9 mouse cellular contexts compared by ENCODE assay signal in genomic region chr9:108401186-108401960, GRCm38 (mm10). TPM values are rescaled to one million over a fixed set of nuclear protein-coding genes. Genes with fewer than 3 reads are reported as not detected.
DNase-seq lines count a peak whose midpoint lies in the region; ATAC-seq and TF ChIP-seq lines count a peak whose summit lies in the region.
"Had no signal": no experiment of that assay in that cellular context is flagged by ENCODE, and none has a peak within 500 bp of the region (broad histone marks: within the 10 kb centered on the region; RNA-seq: fewer than 3 reads in every experiment).

No protein-coding gene starts in this region.

- TF ChIP-seq CTCF in brain, embryonic 14.5 days (IDR thresholded peaks at IDR 0.05; ENCODE audit: borderline replicate concordance, extremely low read depth, insufficient read depth, insufficient read length): no peak
- no peak for TF ChIP-seq CTCF in gastrocnemius, adult 2 months (IDR thresholded peaks at IDR 0.05)

- no peak for TF ChIP-seq POLR2A in brain, embryonic 14.5 days (IDR thresholded peaks at IDR 0.05; ENCODE audit: borderline replicate concordance, extremely low read depth, insufficient read depth, insufficient read length, poor library complexity, severe bottlenecking)

- H3K36me3 ChIP-seq in hindbrain, embryonic 14.5 days (replicated peaks; ENCODE audit: control insufficient read depth, insufficient read depth): no peaks in the 10 kb centered on the region
- H3K36me3 ChIP-seq in hindbrain, embryonic 12.5 days: no peaks in the 10 kb centered on the region
- H3K36me3 ChIP-seq: liver, embryonic 13.5 days had no signal

- ATAC-seq in hindbrain, embryonic 14.5 days (ENCODE audit: low FRiP score): no peak
- ATAC-seq in hindbrain, embryonic 12.5 days (ENCODE audit: low FRiP score): no peak

- peaks cover 9% of the 10 kb centered on the region; the same call in 1 of the 2 replicates for H3K4me1 ChIP-seq in hindbrain, embryonic 14.5 days (replicated peaks; ENCODE audit: control insufficient read depth, insufficient read depth, low read length)
- peaks cover 4% of the 10 kb centered on the region; the same call in 1 of the 2 replicates for H3K4me1 ChIP-seq in hindbrain, embryonic 12.5 days

- DNase-seq in hindbrain, embryonic 14.5 days (ENCODE audit: low spot score): peak; percentile 50
- peak; percentile 65 for DNase-seq in brain, embryonic 14.5 days (ENCODE audit: low read depth)
- DNase-seq in gastrocnemius, adult 2 months: peak; percentile 84
- DNase-seq in layer of hippocampus, adult 9-11 months: peak; percentile 85
- DNase-seq in right cerebral cortex, postnatal 14 days: peak; percentile 67
- DNase-seq in c-Kit-positive CD71-positive TER-119-positive erythroid progenitor cells, embryonic 14.5 days (ENCODE audit: low spot score): no peak
- DNase-seq in urinary bladder, postnatal 25 days (ENCODE audit: low spot score): no peak
- DNase-seq: liver, embryonic 13.5 days had no signal

- no peak overlapping the region for H3K4me2 ChIP-seq in hindbrain, embryonic 14.5 days (replicated peaks)
- H3K4me2 ChIP-seq in hindbrain, embryonic 12.5 days (replicated peaks): no peak overlapping the region
- H3K4me2 ChIP-seq: liver, embryonic 13.5 days had no signal

- intact Hi-C loops in gastrocnemius, adult 2 months (cut with DNase I): no loop called here

- no peaks in the 10 kb centered on the region for H3K27me3 ChIP-seq in hindbrain, embryonic 14.5 days (ENCODE audit: control insufficient read depth, insufficient read depth, low read length)
- H3K27me3 ChIP-seq in hindbrain, embryonic 12.5 days: no peaks in the 10 kb centered on the region
- H3K27me3 ChIP-seq: liver, embryonic 13.5 days had no signal

- H3K9ac ChIP-seq in hindbrain, embryonic 14.5 days: no peak overlapping the region
- H3K9ac ChIP-seq in hindbrain, embryonic 12.5 days: no peak overlapping the region
- H3K9ac ChIP-seq: liver, embryonic 13.5 days had no signal

- H3K9me3 ChIP-seq in hindbrain, embryonic 14.5 days (ENCODE audit: control insufficient read depth, low read length): no peaks in the 10 kb centered on the region
- H3K9me3 ChIP-seq in hindbrain, embryonic 12.5 days (replicated peaks): no peaks in the 10 kb centered on the region
- H3K9me3 ChIP-seq: liver, embryonic 13.5 days had no signal

- H3K27ac ChIP-seq in hindbrain, embryonic 14.5 days: peak overlapping the region; percentile 57
- H3K27ac ChIP-seq in hindbrain, embryonic 12.5 days: no peak overlapping the region
- peak overlapping the region; percentile 85 for H3K27ac ChIP-seq in gastrocnemius, adult 2 months
- H3K27ac ChIP-seq: liver, embryonic 13.5 days had no signal

- no peak overlapping the region for H3K4me3 ChIP-seq in hindbrain, embryonic 14.5 days (replicated peaks; ENCODE audit: low read length)
- no peak overlapping the region for H3K4me3 ChIP-seq in hindbrain, embryonic 12.5 days
- H3K4me3 ChIP-seq in gastrocnemius, adult 2 months: no peak overlapping the region
- H3K4me3 ChIP-seq: liver, embryonic 13.5 days had no signal

- 31% methylated on average over 7 of the region's 7 CpGs for WGBS in hindbrain, embryonic 14.5 days
- 49% methylated on average over 7 of the region's 7 CpGs for WGBS in hindbrain, embryonic 12.5 days

RNA-seq across cellular contexts. Expression of gene 1700102P08Rik, which starts 8.8 kb away (rescaled TPM):
- 1.7 and 2.2 TPM in 2 replicates for polyA plus RNA-seq in hindbrain, embryonic 14.5 days (2014; fragmentation: Nextera tagmentation; extraction: Ambion mirVana)
- polyA plus RNA-seq in hindbrain, embryonic 12.5 days (2016; fragmentation: Nextera tagmentation; extraction: Ambion mirVana): 1.7 and 2.5 TPM in 2 replicates
- 2.3 and 3.2 TPM in 2 replicates for polyA plus RNA-seq in brain, embryonic 14.5 days (2012; rRNA removed)
- total RNA-seq in gastrocnemius, adult 2 months (2021): 1 to 10 TPM in 1 of 2 experiments, under 1 TPM in 1; 0.92 to 1.5 TPM

RNA-seq across cellular contexts. Expression of gene Ccdc36, which starts 26.9 kb away (rescaled TPM):
- 1.6 TPM in 2 replicates for polyA plus RNA-seq in hindbrain, embryonic 14.5 days (2014; fragmentation: Nextera tagmentation; extraction: Ambion mirVana)
- 1.2 and 1.3 TPM in 2 replicates for polyA plus RNA-seq in hindbrain, embryonic 12.5 days (2016; fragmentation: Nextera tagmentation; extraction: Ambion mirVana)
- polyA plus RNA-seq in brain, embryonic 14.5 days (2012; rRNA removed): 1.4 and 1.5 TPM in 2 replicates
- total RNA-seq in gastrocnemius, adult 2 months (2021): not detected

RNA-seq across cellular contexts. Expression of gene BC048562, which starts 34.9 kb away (rescaled TPM):
- polyA plus RNA-seq in hindbrain, embryonic 14.5 days (2014; fragmentation: Nextera tagmentation; extraction: Ambion mirVana): not detected in 2 replicates
- polyA plus RNA-seq in hindbrain, embryonic 12.5 days (2016; fragmentation: Nextera tagmentation; extraction: Ambion mirVana): not detected in 2 replicates
- polyA plus RNA-seq in brain, embryonic 14.5 days (2012; rRNA removed): not detected in 2 replicates
- not detected for total RNA-seq in gastrocnemius, adult 2 months (2021)
- polyA plus RNA-seq: liver, embryonic 13.5 days had no signal

RNA-seq across cellular contexts. Expression of gene Usp4, which starts 53.7 kb away (rescaled TPM):
- polyA plus RNA-seq in hindbrain, embryonic 14.5 days (2014; fragmentation: Nextera tagmentation; extraction: Ambion mirVana): 127 TPM in 2 replicates
- polyA plus RNA-seq in hindbrain, embryonic 12.5 days (2016; fragmentation: Nextera tagmentation; extraction: Ambion mirVana): 133 and 137 TPM in 2 replicates
- 113 and 152 TPM in 2 replicates for polyA plus RNA-seq in brain, embryonic 14.5 days (2012; rRNA removed)
- 10 to 100 TPM; 68.7 to 74.6 TPM for total RNA-seq in gastrocnemius, adult 2 months (2021)

RNA-seq across cellular contexts. Expression of gene Ccdc71, which starts 59.0 kb away (rescaled TPM):
- polyA plus RNA-seq in hindbrain, embryonic 14.5 days (2014; fragmentation: Nextera tagmentation; extraction: Ambion mirVana): 44.9 and 51.4 TPM in 2 replicates
- 47.2 and 49.7 TPM in 2 replicates for polyA plus RNA-seq in hindbrain, embryonic 12.5 days (2016; fragmentation: Nextera tagmentation; extraction: Ambion mirVana)
- 37.6 and 38.8 TPM in 2 replicates for polyA plus RNA-seq in brain, embryonic 14.5 days (2012; rRNA removed)
- total RNA-seq in gastrocnemius, adult 2 months (2021): 10 to 100 TPM; 15.0 to 17.7 TPM

Comparison
In these comparisons a context has a peak if more than half of its experiments do, and no peak if none do; other contexts are left out.
1. DNase-seq: peak in hindbrain, embryonic 14.5 days (single experiment), brain, embryonic 14.5 days (single experiment), gastrocnemius, adult 2 months (single experiment), layer of hippocampus, adult 9-11 months (single experiment) and right cerebral cortex, postnatal 14 days (single experiment); none in c-Kit-positive CD71-positive TER-119-positive erythroid progenitor cells, embryonic 14.5 days (single experiment) and urinary bladder, postnatal 25 days (single experiment).